Mouse (Mus musculus) kidney, embryonic 14.5 days (tissue): ENCODE data around the gene Rbms3. TPM values are rescaled to one million over a fixed set of nuclear protein-coding genes. Genes with fewer than 3 reads are reported as not detected.

Source experiments
- ATAC-seq: fragments of 200-750 bp; cut with Nextera tagmentation; 2 replicates; pipeline ENCODE4 v1.8.0; 2017; ENCODE audit warnings: moderate number of reproducible peaks, mild to moderate bottlenecking, moderate TSS enrichment, moderate library complexity; ENCODE audit not compliant: low FRiP score, low TSS enrichment
- H3K27ac ChIP-seq: fragments of 300-500 bp; sonication (generic); 2 replicates; pipeline ENCODE4 v1.5.1; 2014; ENCODE audit warnings: low read depth, mild to moderate bottlenecking, low read length, moderate library complexity, mixed read lengths
- H3K27me3 ChIP-seq: fragments of 300-500 bp; sonication (generic); 2 replicates; pipeline ENCODE4 v1.6.1; 2014; ENCODE audit warnings: mild to moderate bottlenecking, low read length; ENCODE audit not compliant: control insufficient read depth, insufficient read depth
- H3K36me3 ChIP-seq: fragments of 300-500 bp; sonication (generic); 2 replicates; pipeline ENCODE4 v1.6.1; 2014; ENCODE audit warnings: low read length, mixed read lengths; ENCODE audit not compliant: control insufficient read depth, insufficient read depth
- H3K4me1 ChIP-seq: fragments of 300-500 bp; sonication (generic); 2 replicates; pipeline ENCODE4 v1.6.1; 2014; ENCODE audit warnings: low read length, mixed read lengths; ENCODE audit not compliant: control insufficient read depth, insufficient read depth
- H3K4me2 ChIP-seq: fragments of 300-500 bp; sonication (generic); replicated peaks from 2 replicates; pipeline ENCODE4 v1.6.1; 2014; ENCODE audit warnings: low read depth, mild to moderate bottlenecking, low read length
- H3K4me3 ChIP-seq: fragments of 300-500 bp; sonication (generic); 2 replicates; pipeline ENCODE4 v1.5.1; 2014; ENCODE audit warnings: mild to moderate bottlenecking, low read length
- H3K9ac ChIP-seq: fragments of 300-500 bp; sonication (generic); 2 replicates; pipeline ENCODE4 v1.6.1; 2014; ENCODE audit warnings: low read depth, mild to moderate bottlenecking, low read length, moderate library complexity
- H3K9me3 ChIP-seq: fragments of 300-500 bp; sonication (generic); 2 replicates; pipeline ENCODE4 v1.6.1; 2016; ENCODE audit warnings: low read length; ENCODE audit not compliant: control insufficient read depth
- WGBS: fragments of 180-500 bp; shearing (Covaris S2); extraction: QIAGEN DNeasy Blood & Tissue Kit; methylation state at CpG from one replicate; pipeline ENCODE4 v1.1.7; 2014; 5-methylcytosine and 5-hydroxymethylcytosine counted together
- polyA plus RNA-seq: library from polyadenylated mRNA; unstranded; fragments of >200 nt; fragmentation: Nextera tagmentation; extraction: Ambion mirVana; gene quantifications from 2 replicates; pipeline ENCODE4 v1.2.1, GENCODE M21; 2014

Gene Rbms3
- polyA plus RNA-seq, 1 experiment from 2014 or later, result 73.4 TPM

- Histone ChIP-seq H3K4me3 (no peak overlapping the region), H3K36me3 (no peaks in the 10 kb centered on the region), H3K9me3 (no peaks in the 10 kb centered on the region), H3K4me1 (no peaks in the 10 kb centered on the region), H3K9ac (no peak overlapping the region), H3K4me2 (no peak overlapping the region; the same call in 1 of the 2 replicates), H3K27me3 (no peaks in the 10 kb centered on the region), H3K27ac (no peak overlapping the region)
- 31% methylated on average over 8 of the region's 8 CpGs for WGBS
- ATAC-seq, result peak; percentile 79; the same call in 1 of the 2 replicates
These were observed 1073.1 kb downstream of the Rbms3 start for GRCm38 (mm10) chr9:116556641-116557040.

- Histone ChIP-seq H3K4me2 (no peak overlapping the region), H3K9me3 (no peaks in the 10 kb centered on the region), H3K4me3 (no peak overlapping the region), H3K9ac (no peak overlapping the region), H3K4me1 (no peaks in the 10 kb centered on the region), H3K27me3 (no peaks in the 10 kb centered on the region), H3K27ac (no peak overlapping the region), H3K36me3 (no peaks in the 10 kb centered on the region)
- 87% methylated on average over 3 of the region's 3 CpGs for WGBS
- ATAC-seq, result no peak
These were observed 1076.5 kb downstream of the Rbms3 start for GRCm38 (mm10) chr9:116553181-116553580.

GRCm38 (mm10) chr9:116546156-116546555 is 1083.6 kb downstream of the Rbms3 start:
- no peak overlapping the region for H3K4me3 ChIP-seq
- H3K9me3 ChIP-seq, result no peaks in the 10 kb centered on the region
- WGBS, result 86% methylated on average over 4 of the region's 4 CpGs
- no peak overlapping the region for H3K9ac ChIP-seq
- no peaks in the 10 kb centered on the region for H3K36me3 ChIP-seq
- H3K4me1 ChIP-seq, result no peaks in the 10 kb centered on the region
- ATAC-seq, result no peak
- H3K27ac ChIP-seq, result no peak overlapping the region
- H3K4me2 ChIP-seq, result no peak overlapping the region
- no peaks in the 10 kb centered on the region for H3K27me3 ChIP-seq

GRCm38 (mm10) chr9:116542793-116543192 is 1086.9 kb downstream of the Rbms3 start:
- no peaks in the 10 kb centered on the region for H3K27me3 ChIP-seq
- H3K9me3 ChIP-seq, result no peaks in the 10 kb centered on the region
- no peak for ATAC-seq
- 90% methylated on average over 4 of the region's 4 CpGs for WGBS
- no peak overlapping the region for H3K4me2 ChIP-seq
- H3K4me1 ChIP-seq, result no peaks in the 10 kb centered on the region
- no peak overlapping the region for H3K9ac ChIP-seq
- H3K27ac ChIP-seq, result no peak overlapping the region
- no peak overlapping the region for H3K4me3 ChIP-seq
- no peaks in the 10 kb centered on the region for H3K36me3 ChIP-seq

GRCm38 (mm10) chr9:116541976-116542375 is 1087.7 kb downstream of the Rbms3 start:
- Histone ChIP-seq H3K4me3 (no peak overlapping the region), H3K4me2 (no peak overlapping the region), H3K9me3 (no peaks in the 10 kb centered on the region), H3K4me1 (no peaks in the 10 kb centered on the region), H3K9ac (no peak overlapping the region), H3K27me3 (no peaks in the 10 kb centered on the region), H3K27ac (no peak overlapping the region), H3K36me3 (no peaks in the 10 kb centered on the region)
- no peak for ATAC-seq
- WGBS, result 78% methylated on average over 7 of the region's 7 CpGs

GRCm38 (mm10) chr9:116535709-116536108 is 1094.0 kb downstream of the Rbms3 start:
- Histone ChIP-seq H3K9me3 (peaks cover 5% of the 10 kb centered on the region; the same call in 1 of the 2 replicates), H3K9ac (no peak overlapping the region), H3K4me3 (no peak overlapping the region), H3K36me3 (no peaks in the 10 kb centered on the region), H3K27ac (no peak overlapping the region), H3K4me2 (no peak overlapping the region), H3K27me3 (no peaks in the 10 kb centered on the region), H3K4me1 (no peaks in the 10 kb centered on the region)
- 66% methylated on average over 3 of the region's 3 CpGs for WGBS
- ATAC-seq, result no peak

GRCm38 (mm10) chr9:116533381-116533780 is 1096.3 kb downstream of the Rbms3 start:
- no peak for ATAC-seq

GRCm38 (mm10) chr9:116531121-116531520 is 1098.6 kb downstream of the Rbms3 start:
- H3K4me3 ChIP-seq, result no peak overlapping the region
- ATAC-seq, result no peak
- no peak overlapping the region for H3K4me2 ChIP-seq
- 95% methylated on average over 4 of the region's 4 CpGs for WGBS
- H3K36me3 ChIP-seq, result no peaks in the 10 kb centered on the region
- H3K9ac ChIP-seq, result no peak overlapping the region
- H3K9me3 ChIP-seq, result peaks cover 5% of the 10 kb centered on the region; the same call in 1 of the 2 replicates
- H3K27ac ChIP-seq, result no peak overlapping the region
- H3K27me3 ChIP-seq, result no peaks in the 10 kb centered on the region
- no peaks in the 10 kb centered on the region for H3K4me1 ChIP-seq

More at GRCm38 (mm10) chr9:116533381-116533780, 1096.3 kb downstream of the Rbms3 start:
- Histone ChIP-seq H3K27ac (no peak overlapping the region), H3K4me2 (no peak overlapping the region), H3K27me3 (no peaks in the 10 kb centered on the region), H3K4me3 (no peak overlapping the region), H3K36me3 (no peaks in the 10 kb centered on the region), H3K9me3 (peaks cover 5% of the 10 kb centered on the region; the same call in 1 of the 2 replicates), H3K4me1 (no peaks in the 10 kb centered on the region), H3K9ac (no peak overlapping the region)
- 81% methylated on average over 5 of the region's 5 CpGs for WGBS

GRCm38 (mm10) chr9:116524386-116524785 is 1105.3 kb downstream of the Rbms3 start:
- H3K27ac ChIP-seq, result no peak overlapping the region
- H3K36me3 ChIP-seq, result no peaks in the 10 kb centered on the region
- H3K4me1 ChIP-seq, result no peaks in the 10 kb centered on the region
- no peaks in the 10 kb centered on the region for H3K9me3 ChIP-seq
- ATAC-seq, result no peak
- WGBS, result 75% methylated on average over 5 of the region's 5 CpGs
- no peak overlapping the region for H3K9ac ChIP-seq
- H3K27me3 ChIP-seq, result no peaks in the 10 kb centered on the region
- no peak overlapping the region for H3K4me3 ChIP-seq
- no peak overlapping the region for H3K4me2 ChIP-seq
